Mouse (Mus musculus) cerebellum, postnatal 36 days (tissue): ENCODE data around the gene Tmem30a.
A peak's percentile ranks its signal among the peaks of the same experiment; 100 is the strongest.

ENCODE experiments used
- DNase-seq, 2 experiments: peaks; one replicate each; pipeline ENCODE4 v3.0.0; 2021 to 2022; ENCODE audit warnings: mixed read lengths in 2 of 2

The Tmem30a gene

GRCm38 (mm10) chr9:79792841-79793835 lies at the start of gene Tmem30a:
TSS of gene Tmem30a (minus strand) at chr9:79793507.
- peak; percentile 94 to 95 for DNase-seq

GRCm38 (mm10) chr9:79842615-79843014 lies 49.3 kb upstream of the Tmem30a start:
- DNase-seq, result no peak

DNA sequence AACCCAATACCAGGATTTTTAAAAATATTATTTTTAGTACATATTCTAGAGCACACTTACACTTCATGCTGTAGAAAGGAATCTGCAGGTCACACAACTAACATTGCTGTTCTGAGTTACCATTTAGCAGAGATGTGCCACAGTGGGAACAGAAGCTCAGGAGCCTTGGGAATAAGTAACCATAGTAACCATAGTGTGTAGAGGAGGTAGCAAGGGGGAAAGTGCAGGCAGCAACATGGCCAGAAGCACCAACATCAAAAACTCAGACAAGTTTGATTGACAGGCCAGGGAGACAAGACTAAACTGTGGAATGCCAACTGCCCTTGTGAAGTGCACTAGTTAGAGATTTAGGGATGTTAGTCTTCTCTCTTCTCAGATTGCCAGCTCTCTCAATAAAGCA lies 48.7 kb upstream of the Tmem30a start:
- no peak for DNase-seq

GRCm38 (mm10) chr9:79831294-79831693 lies 38.0 kb upstream of the Tmem30a start:
- DNase-seq, result no peak

DNA sequence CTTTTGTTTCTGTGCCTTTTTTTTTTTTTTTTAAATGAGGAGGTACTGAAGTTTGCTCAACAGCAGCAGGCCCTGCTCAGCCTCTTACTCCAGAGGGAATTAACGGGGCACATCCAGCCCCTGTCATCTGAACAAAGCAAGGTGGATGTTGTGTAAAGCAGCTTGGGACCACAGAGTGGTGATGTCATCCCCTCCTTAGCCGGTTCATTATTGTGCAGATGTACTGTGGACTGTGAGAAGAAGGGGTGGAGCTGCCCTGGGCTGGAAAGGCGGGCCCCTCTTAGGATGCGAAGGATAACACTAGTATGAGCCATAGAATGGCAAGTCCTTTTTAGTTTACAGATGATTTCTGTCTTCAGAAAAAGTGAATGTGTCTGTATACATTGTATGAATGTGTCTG lies 37.6 kb upstream of the Tmem30a start:
- DNase-seq, result no peak

DNA sequence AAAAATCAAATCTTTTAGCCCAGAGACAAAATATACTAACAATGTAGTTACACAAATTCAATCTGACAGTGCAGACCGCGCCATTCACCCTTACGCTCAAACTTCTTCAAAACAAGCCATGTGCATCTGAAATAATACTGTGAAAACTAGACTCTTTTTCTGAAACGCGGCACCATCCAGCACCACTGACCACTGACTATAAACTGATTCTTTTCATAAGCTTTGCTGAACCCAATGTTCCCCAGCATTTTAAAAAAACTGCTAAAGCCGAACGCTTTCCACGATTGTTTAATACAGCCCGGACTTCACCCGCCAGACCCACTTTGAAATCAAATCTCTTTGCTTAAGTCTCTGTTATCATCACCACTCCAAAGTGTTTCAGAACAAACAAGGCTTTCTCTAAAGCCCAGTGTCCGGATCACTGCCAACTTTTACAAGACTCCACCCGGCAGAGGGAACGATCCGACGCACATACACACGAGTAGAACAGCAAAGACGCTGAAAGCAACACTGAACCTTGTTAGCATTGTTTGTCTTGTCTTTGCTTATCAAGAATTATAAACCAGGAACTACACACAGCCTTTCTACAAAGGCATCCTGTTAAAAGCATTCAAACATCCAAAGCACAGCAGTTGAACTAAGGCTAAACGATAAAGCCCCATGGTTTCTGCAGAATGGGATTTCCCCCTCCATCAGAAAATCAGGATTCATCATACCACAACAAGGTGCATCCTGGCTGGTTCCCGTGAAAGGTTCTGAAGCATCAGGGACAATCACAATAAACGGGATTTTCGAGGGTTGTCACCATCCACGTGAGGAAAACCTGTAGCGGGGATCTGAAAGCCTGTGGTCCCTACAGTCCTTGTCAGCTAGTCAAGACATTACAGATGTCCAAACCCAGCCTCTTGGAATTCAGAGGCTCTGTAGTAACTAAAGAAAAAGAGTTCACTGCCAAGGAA lies 36.8 kb upstream of the Tmem30a start:
- no peak for DNase-seq

GRCm38 (mm10) chr9:79827072-79827471 lies 33.8 kb upstream of the Tmem30a start:
- no peak for DNase-seq

- DNase-seq, result no peak
Observed at GRCm38 (mm10) chr9:79825526-79825925, 32.2 kb upstream of the Tmem30a start.

DNA sequence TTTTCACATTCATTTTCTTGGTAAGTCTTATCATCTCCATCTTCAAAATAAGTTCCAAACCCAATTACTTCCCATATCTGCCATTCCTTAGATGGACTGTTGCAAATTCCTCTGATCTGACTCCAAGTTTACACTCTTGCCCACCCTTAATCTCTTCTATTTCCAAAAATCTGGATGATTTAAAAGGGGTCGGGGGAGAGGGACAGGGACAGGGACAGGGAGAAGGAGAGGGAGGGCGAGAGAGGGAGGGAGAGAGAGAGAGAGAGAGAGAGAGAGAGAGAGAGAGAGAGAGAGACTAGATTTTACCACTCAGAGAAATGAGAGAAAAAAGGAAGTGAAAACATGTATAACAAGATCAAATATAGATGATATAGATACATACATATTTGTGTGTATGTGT lies 30.5 kb upstream of the Tmem30a start:
- DNase-seq, result no peak

DNA sequence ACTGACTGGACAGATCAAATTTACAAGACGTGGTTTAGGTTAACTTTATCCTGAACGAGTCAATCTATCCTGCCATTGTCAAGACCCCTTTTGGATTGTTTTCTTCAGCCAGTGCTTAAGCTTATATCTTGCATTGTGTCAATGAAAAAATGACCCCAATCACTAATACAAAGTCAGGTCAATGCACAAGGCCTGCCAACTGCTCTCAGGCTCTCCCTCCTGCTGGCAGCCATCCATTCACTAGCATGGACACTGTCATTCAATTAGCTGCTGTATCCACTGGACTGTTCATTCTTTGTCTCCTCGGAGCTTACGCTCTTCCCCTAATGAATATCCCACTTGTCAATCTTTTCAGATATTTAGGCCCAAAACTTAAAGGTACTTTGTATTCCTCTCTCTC lies 30.1 kb upstream of the Tmem30a start:
- no peak for DNase-seq

DNA sequence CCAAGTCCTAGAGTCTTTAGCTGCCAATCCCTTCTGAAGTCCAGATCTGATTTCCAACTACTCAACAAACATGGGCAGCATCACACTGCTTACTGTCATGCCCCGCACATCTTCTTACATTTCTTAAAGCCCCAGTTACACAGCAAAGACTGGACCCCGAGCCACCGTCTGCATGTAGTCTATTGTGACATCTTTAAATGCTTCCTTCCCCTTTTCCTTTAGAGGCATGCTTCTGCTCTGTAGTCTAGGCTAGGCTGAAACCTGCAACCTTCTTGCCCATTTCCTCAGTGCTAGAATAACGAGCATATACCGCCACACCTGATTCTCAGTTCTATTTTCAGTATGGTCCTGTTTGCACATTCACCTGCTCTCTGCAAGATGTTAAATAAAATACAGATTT lies 23.2 kb upstream of the Tmem30a start:
- DNase-seq, result no peak

DNA sequence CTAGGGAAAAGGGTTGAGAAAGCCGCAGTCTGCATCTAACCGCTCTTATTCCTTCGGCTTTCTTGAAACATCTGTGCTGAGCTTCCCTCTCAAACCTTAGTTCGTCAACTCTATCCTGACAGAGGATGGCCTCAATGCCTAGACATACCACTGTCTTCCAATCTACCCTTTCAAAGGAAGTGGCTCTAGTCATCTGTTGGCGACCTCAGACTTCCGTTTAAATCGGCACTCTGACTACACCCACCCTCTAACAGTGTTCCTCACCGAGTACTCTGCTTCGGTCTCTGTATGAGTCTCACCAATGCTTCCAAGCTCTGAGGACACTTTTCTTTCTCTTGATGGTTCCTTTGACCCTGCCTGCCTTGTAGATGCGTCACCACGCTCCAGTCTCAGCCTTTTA lies 22.7 kb upstream of the Tmem30a start:
- DNase-seq, result no peak

DNA sequence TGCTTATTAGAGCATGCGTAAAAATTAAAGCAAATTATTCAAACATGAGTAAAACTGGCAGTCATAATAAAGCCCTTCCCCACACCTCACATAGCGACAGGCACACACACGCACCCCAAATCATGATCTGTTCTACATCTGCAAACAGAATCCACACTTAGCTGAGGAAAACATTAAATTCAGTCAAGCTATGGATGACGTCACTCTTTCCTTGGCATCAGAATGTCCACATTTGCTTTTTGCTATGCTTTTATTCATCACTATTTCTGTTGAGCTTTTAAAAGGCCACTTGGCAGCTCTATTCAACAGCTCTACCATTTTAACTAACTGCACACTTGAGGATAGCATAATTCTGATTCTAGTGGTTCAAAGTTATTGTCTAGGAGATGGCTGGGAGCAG lies 21.3 kb upstream of the Tmem30a start:
- DNase-seq, result no peak

- no peak for DNase-seq
Observed at GRCm38 (mm10) chr9:79810969-79811902, 17.9 kb upstream of the Tmem30a start.

GRCm38 (mm10) chr9:79810534-79810933 lies 17.2 kb upstream of the Tmem30a start:
- no peak for DNase-seq

GRCm38 (mm10) chr9:79809411-79809810 lies 16.1 kb upstream of the Tmem30a start:
- no peak for DNase-seq

GRCm38 (mm10) chr9:79807178-79807577 lies 13.9 kb upstream of the Tmem30a start:
- DNase-seq, result no peak

DNA sequence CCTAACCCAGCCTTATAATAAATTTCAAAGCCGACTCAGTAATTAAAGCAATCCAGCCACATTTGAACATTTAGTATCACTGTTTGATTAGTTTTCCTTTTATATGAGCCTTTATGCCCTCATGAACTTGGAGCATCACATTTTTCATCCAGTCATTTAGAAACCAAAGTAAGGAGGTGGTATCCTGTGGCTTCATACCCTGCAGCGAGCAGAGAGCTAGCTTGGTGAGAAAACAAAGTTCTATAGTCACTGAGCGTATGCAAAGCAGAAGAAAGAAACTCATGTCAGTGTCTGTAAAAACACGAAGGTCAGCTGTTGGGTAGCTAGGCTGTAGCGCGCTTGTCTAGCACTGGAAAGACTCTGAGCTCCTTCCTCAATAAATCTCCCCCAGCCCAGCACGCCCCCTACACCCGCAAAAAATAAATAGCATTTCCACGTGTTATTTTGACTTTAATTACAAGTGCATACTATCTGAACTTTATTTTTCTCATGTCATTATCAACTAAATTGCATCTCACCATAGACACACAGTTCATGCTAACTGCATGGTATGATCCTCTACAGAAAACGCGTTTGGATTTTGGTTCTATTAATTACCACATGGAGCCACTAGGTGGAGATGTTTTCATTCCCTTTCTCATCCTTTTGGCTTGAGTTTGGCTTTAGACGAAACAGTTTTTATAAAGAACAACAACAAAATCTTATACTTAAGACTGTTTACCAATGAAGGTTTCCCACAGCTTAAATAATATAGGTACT lies 13.2 kb upstream of the Tmem30a start:
- DNase-seq, result no peak

GRCm38 (mm10) chr9:79805426-79805825 lies 12.1 kb upstream of the Tmem30a start:
- DNase-seq, result no peak

DNA sequence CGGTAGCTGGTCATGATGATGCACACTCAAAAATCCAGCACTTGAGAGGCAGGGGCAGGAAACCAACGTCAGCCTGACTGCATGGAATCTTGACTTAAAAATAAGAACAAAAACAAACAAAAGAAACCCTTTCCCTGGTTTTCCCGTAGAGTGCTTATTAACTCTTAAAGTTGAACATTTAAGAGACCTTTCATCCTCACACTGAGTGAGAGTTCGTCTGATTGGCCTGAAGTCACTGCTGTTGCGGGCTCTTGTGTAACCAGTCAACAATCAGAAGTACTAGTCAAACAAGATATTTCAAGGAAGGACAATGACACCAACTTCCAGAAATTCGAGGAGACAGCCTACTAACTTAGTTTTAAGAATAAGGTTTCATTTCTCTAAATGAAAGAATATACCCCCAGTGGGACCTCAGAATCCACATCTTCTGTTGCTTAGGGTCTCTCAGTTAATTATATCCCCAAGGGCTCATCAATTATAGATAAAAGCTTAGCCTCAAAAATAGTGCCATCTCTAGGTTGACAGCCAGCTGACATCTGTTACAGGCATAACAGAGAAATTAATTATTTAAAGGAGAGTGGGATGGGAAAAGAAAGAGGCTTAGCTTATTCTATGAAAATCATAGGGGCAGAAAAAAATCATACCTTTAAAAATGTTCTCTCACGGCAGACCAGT lies 3.3 kb upstream of the Tmem30a start:
- no peak for DNase-seq

- DNase-seq, result no peak
Observed at GRCm38 (mm10) chr9:79795076-79795475, 1.8 kb upstream of the Tmem30a start.
